In the genomic region with DNA sequence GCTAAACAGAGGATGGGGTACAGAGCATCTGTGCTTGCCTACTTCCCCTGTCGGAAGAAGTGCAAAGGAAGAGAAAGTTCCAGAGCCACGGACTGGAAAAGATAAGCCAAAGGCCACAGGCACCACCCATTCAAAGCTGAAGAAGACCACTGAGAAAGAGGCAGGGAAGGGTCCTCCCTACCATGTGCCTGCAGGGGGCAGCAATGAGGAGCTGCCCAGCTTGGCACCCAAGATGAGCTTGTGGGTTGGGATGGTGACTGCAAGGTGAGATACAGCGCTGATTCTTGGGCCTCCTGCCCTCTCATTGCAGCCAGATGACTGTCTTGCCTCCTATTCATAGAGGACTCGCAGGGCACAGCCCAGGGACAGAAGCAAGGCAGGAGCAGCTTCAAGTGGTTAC, we compare ENCODE assay signal across 11 mouse cellular contexts. TPM values are rescaled to one million over a fixed set of nuclear protein-coding genes. Genes with fewer than 3 reads are reported as not detected.
DNase-seq lines count a peak whose midpoint lies in the region; ATAC-seq and TF ChIP-seq lines count a peak whose summit lies in the region.
"Had no signal": no experiment of that assay in that cellular context is flagged by ENCODE, and none has a peak within 500 bp of the region (broad histone marks: within the 10 kb centered on the region; RNA-seq: fewer than 3 reads in every experiment).

No protein-coding gene starts in this region.

- ATAC-seq in kidney, postnatal 0 days (replicated peaks; ENCODE audit: low FRiP score, low read depth) = no peak
- ATAC-seq in kidney, embryonic 14.5 days (ENCODE audit: low FRiP score, low TSS enrichment) = no peak
- peak; percentile 76 for ATAC-seq in granulocyte monocyte progenitor cell, adult 5-6 weeks (replicated peaks; ENCODE audit: poor library complexity, severe bottlenecking)

- no peak overlapping the region for H3K27ac ChIP-seq in kidney, postnatal 0 days
- no peak overlapping the region for H3K27ac ChIP-seq in kidney, embryonic 14.5 days (ENCODE audit: low read depth, low read length)
- H3K27ac ChIP-seq in thymus, adult 2 months (ENCODE audit: control insufficient read depth, insufficient read depth, low read length) = no peak overlapping the region
- H3K27ac ChIP-seq: embryonic facial prominence, embryonic 12.5 days; hindbrain, embryonic 12.5 days had no signal

- H3K27me3 ChIP-seq in kidney, postnatal 0 days (ENCODE audit: insufficient read depth, low read length) = no peaks in the 10 kb centered on the region
- no peaks in the 10 kb centered on the region for H3K27me3 ChIP-seq in kidney, embryonic 14.5 days (ENCODE audit: control insufficient read depth, insufficient read depth, low read length)
- no peaks in the 10 kb centered on the region for H3K27me3 ChIP-seq in thymus, adult 2 months (ENCODE audit: control insufficient read depth, insufficient read depth, low read length)
- H3K27me3 ChIP-seq: embryonic facial prominence, embryonic 12.5 days; hindbrain, embryonic 12.5 days had no signal

- no peak overlapping the region for H3K9ac ChIP-seq in kidney, postnatal 0 days (ENCODE audit: low read depth, low read length)
- H3K9ac ChIP-seq in kidney, embryonic 14.5 days (ENCODE audit: low read depth, low read length) = no peak overlapping the region
- H3K9ac ChIP-seq: embryonic facial prominence, embryonic 12.5 days; hindbrain, embryonic 12.5 days had no signal

- DNase-seq in kidney, postnatal 0 days (ENCODE audit: low spot score) = no peak
- peak; percentile 26 for DNase-seq in thymus, adult 2 months
- DNase-seq in thymus, adult 18-20 months = no peak
- no peak for DNase-seq in urinary bladder, postnatal 36 days (ENCODE audit: low spot score in 2 of 2)
- no peak for DNase-seq in right cerebral cortex, postnatal 36 days (ENCODE audit: low spot score in 2 of 2)
- DNase-seq: layer of hippocampus, adult 9-11 months; right cerebral cortex, postnatal 4 days had no signal

- WGBS in kidney, postnatal 0 days = 90% methylated on average over 4 of the region's 4 CpGs
- WGBS in kidney, embryonic 14.5 days = 87% methylated on average over 4 of the region's 4 CpGs
- 66% methylated on average over 4 of the region's 4 CpGs for WGBS in thymus, adult 2 months

- H3K4me3 ChIP-seq in kidney, postnatal 0 days (replicated peaks; ENCODE audit: low read depth, low read length) = no peak overlapping the region
- H3K4me3 ChIP-seq in kidney, embryonic 14.5 days (ENCODE audit: low read length) = no peak overlapping the region
- H3K4me3 ChIP-seq in thymus, adult 2 months (ENCODE audit: control insufficient read depth, insufficient read depth, low read length) = no peak overlapping the region
- H3K4me3 ChIP-seq: embryonic facial prominence, embryonic 12.5 days; hindbrain, embryonic 12.5 days had no signal

- peak; percentile 57 for TF ChIP-seq CTCF in kidney, postnatal 0 days (IDR thresholded peaks at IDR 0.05; ENCODE audit: low read depth)
- TF ChIP-seq CTCF in thymus, adult 2 months (IDR thresholded peaks at IDR 0.05; ENCODE audit: borderline replicate concordance, control insufficient read depth, extremely low read depth, insufficient read depth, low read length, poor library complexity) = 0 out of 2 replicates have a peak, but pooled peaks have one; percentile 54

- H3K9me3 ChIP-seq in kidney, postnatal 0 days (replicated peaks; ENCODE audit: low read length) = no peaks in the 10 kb centered on the region
- H3K9me3 ChIP-seq in kidney, embryonic 14.5 days (ENCODE audit: control insufficient read depth, low read length) = no peaks in the 10 kb centered on the region
- H3K9me3 ChIP-seq: embryonic facial prominence, embryonic 12.5 days; hindbrain, embryonic 12.5 days had no signal

- no peaks in the 10 kb centered on the region for H3K36me3 ChIP-seq in kidney, postnatal 0 days (ENCODE audit: insufficient read depth, low read length)
- no peaks in the 10 kb centered on the region for H3K36me3 ChIP-seq in kidney, embryonic 14.5 days (ENCODE audit: control insufficient read depth, insufficient read depth, low read length)
- H3K36me3 ChIP-seq in thymus, adult 2 months (ENCODE audit: control insufficient read depth, insufficient read depth, low read length) = no peaks in the 10 kb centered on the region
- H3K36me3 ChIP-seq: hindbrain, embryonic 12.5 days had no signal

- TF ChIP-seq POLR2A in thymus, adult 2 months (IDR thresholded peaks at IDR 0.05; ENCODE audit: control insufficient read depth, extremely low read depth, insufficient read depth, low read length, poor library complexity) = no peak

- H3K4me2 ChIP-seq in kidney, postnatal 0 days (ENCODE audit: low read length) = no peak overlapping the region
- no peak overlapping the region for H3K4me2 ChIP-seq in kidney, embryonic 14.5 days (replicated peaks; ENCODE audit: low read depth, low read length)
- H3K4me2 ChIP-seq: embryonic facial prominence, embryonic 12.5 days; hindbrain, embryonic 12.5 days had no signal

- H3K4me1 ChIP-seq in kidney, postnatal 0 days (replicated peaks; ENCODE audit: insufficient read depth, low read length) = no peaks in the 10 kb centered on the region
- no peaks in the 10 kb centered on the region for H3K4me1 ChIP-seq in kidney, embryonic 14.5 days (ENCODE audit: control insufficient read depth, insufficient read depth, low read length)
- H3K4me1 ChIP-seq in thymus, adult 2 months (replicated peaks; ENCODE audit: control insufficient read depth, insufficient read depth, low read length) = no peaks in the 10 kb centered on the region

RNA-seq across cellular contexts. Expression of a gene that starts 15.4 kb away (rescaled TPM):
- 20.4 and 20.9 TPM in 2 replicates for polyA plus RNA-seq in kidney, postnatal 0 days (2015; fragmentation: Nextera tagmentation; extraction: Ambion mirVana)
- 23.6 and 27.5 TPM in 2 replicates for polyA plus RNA-seq in kidney, embryonic 14.5 days (2014; fragmentation: Nextera tagmentation; extraction: Ambion mirVana)
- polyA plus RNA-seq in thymus, adult 2 months (2012; rRNA removed) = 14.8 and 16.9 TPM in 2 replicates
- total RNA-seq in granulocyte monocyte progenitor cell, adult 5-6 weeks (2014; fragmentation: Nextera tagmentation) = 49.1 and 51.6 TPM in 2 replicates
- 33.2 and 39.5 TPM in 2 replicates for total RNA-seq in granulocyte monocyte progenitor cell, adult 5-6 weeks (2017)
